Mouse (Mus musculus): ENCODE data around the gene Caap1. TPM values are rescaled to one million over a fixed set of nuclear protein-coding genes. Genes with fewer than 3 reads are reported as not detected.
A peak's percentile ranks its signal among the peaks of the same experiment; 100 is the strongest.

Gene Caap1
- polyA plus RNA-seq, 1 experiment from 2014 or later: 13.9 TPM

GRCm38 (mm10) chr4:94572677-94573076 is 16.1 kb upstream of the Caap1 start:
- no peak overlapping the region for H3K4me3 ChIP-seq (ENCODE audit: low read length)
- H3K4me1 ChIP-seq (ENCODE audit: control insufficient read depth, insufficient read depth, low read depth, low read length): no peaks in the 10 kb centered on the region
- no peak for ATAC-seq
- H3K9ac ChIP-seq (ENCODE audit: low read depth, low read length): no peak overlapping the region
- WGBS: 95% methylated on average over 4 of the region's 4 CpGs
- H3K36me3 ChIP-seq (ENCODE audit: control insufficient read depth, insufficient read depth, low read length): peaks cover 15% of the 10 kb centered on the region; the same call in 1 of the 2 replicates
- H3K27ac ChIP-seq (ENCODE audit: low read depth, low read length): no peak overlapping the region
- H3K27me3 ChIP-seq (replicated peaks; ENCODE audit: control insufficient read depth, insufficient read depth, low read length): no peaks in the 10 kb centered on the region
- H3K9me3 ChIP-seq (ENCODE audit: control insufficient read depth, low read length): no peaks in the 10 kb centered on the region
- no peak overlapping the region for H3K4me2 ChIP-seq (ENCODE audit: low read length)

- no peaks in the 10 kb centered on the region for H3K9me3 ChIP-seq (ENCODE audit: control insufficient read depth, low read length)
- H3K9ac ChIP-seq (ENCODE audit: low read depth, low read length): no peak overlapping the region
- ATAC-seq: no peak
- no peak overlapping the region for H3K4me3 ChIP-seq (ENCODE audit: low read length)
- H3K4me2 ChIP-seq (ENCODE audit: low read length): no peak overlapping the region
- no peaks in the 10 kb centered on the region for H3K27me3 ChIP-seq (replicated peaks; ENCODE audit: control insufficient read depth, insufficient read depth, low read length)
- 0 out of 2 replicates have a peak, but pooled peaks cover 2% of the 10 kb centered on the region for H3K36me3 ChIP-seq (ENCODE audit: control insufficient read depth, insufficient read depth, low read length)
- H3K4me1 ChIP-seq (ENCODE audit: control insufficient read depth, insufficient read depth, low read depth, low read length): no peaks in the 10 kb centered on the region
- H3K27ac ChIP-seq (ENCODE audit: low read depth, low read length): no peak overlapping the region
These were observed 7.7 kb upstream of the Caap1 start for GRCm38 (mm10) chr4:94564297-94564696.

GRCm38 (mm10) chr4:94561954-94562648 is 5.5 kb upstream of the Caap1 start:
- H3K4me3 ChIP-seq (ENCODE audit: low read length): no peak overlapping the region
- ATAC-seq: no peak
- H3K4me2 ChIP-seq (ENCODE audit: low read length): no peak overlapping the region
- H3K27me3 ChIP-seq (replicated peaks; ENCODE audit: control insufficient read depth, insufficient read depth, low read length): no peaks in the 10 kb centered on the region
- WGBS: 72% methylated on average over 7 of the region's 7 CpGs
- H3K4me1 ChIP-seq (ENCODE audit: control insufficient read depth, insufficient read depth, low read depth, low read length): no peaks in the 10 kb centered on the region; the same call in 1 of the 2 replicates
- no peak overlapping the region for H3K9ac ChIP-seq (ENCODE audit: low read depth, low read length)
- no peaks in the 10 kb centered on the region for H3K36me3 ChIP-seq (ENCODE audit: control insufficient read depth, insufficient read depth, low read length)
- H3K9me3 ChIP-seq (ENCODE audit: control insufficient read depth, low read length): no peaks in the 10 kb centered on the region
- no peak overlapping the region for H3K27ac ChIP-seq (ENCODE audit: low read depth, low read length)

- no peaks in the 10 kb centered on the region for H3K9me3 ChIP-seq (ENCODE audit: control insufficient read depth, low read length)
- WGBS: 79% methylated on average over 1 of the region's 1 CpGs
These were observed 3.7 kb upstream of the Caap1 start for GRCm38 (mm10) chr4:94560316-94560715.

GRCm38 (mm10) chr4:94559266-94559665 is 2.7 kb upstream of the Caap1 start:
- WGBS: 24% methylated on average over 2 of the region's 2 CpGs
- Histone ChIP-seq H3K9ac (ENCODE audit: low read depth, low read length) (no peak overlapping the region), H3K27me3 (replicated peaks; ENCODE audit: control insufficient read depth, insufficient read depth, low read length) (no peaks in the 10 kb centered on the region), H3K27ac (ENCODE audit: low read depth, low read length) (no peak overlapping the region), H3K9me3 (ENCODE audit: control insufficient read depth, low read length) (no peaks in the 10 kb centered on the region), H3K4me1 (ENCODE audit: control insufficient read depth, insufficient read depth, low read depth, low read length) (peaks cover 9% of the 10 kb centered on the region), H3K4me2 (ENCODE audit: low read length) (no peak overlapping the region), H3K4me3 (ENCODE audit: low read length) (no peak overlapping the region), H3K36me3 (ENCODE audit: control insufficient read depth, insufficient read depth, low read length) (no peaks in the 10 kb centered on the region)
- ATAC-seq: no peak

More at GRCm38 (mm10) chr4:94560316-94560715, 3.7 kb upstream of the Caap1 start:
- Histone ChIP-seq H3K36me3 (ENCODE audit: control insufficient read depth, insufficient read depth, low read length) (no peaks in the 10 kb centered on the region), H3K9ac (ENCODE audit: low read depth, low read length) (no peak overlapping the region), H3K27me3 (replicated peaks; ENCODE audit: control insufficient read depth, insufficient read depth, low read length) (no peaks in the 10 kb centered on the region), H3K4me2 (ENCODE audit: low read length) (no peak overlapping the region), H3K27ac (ENCODE audit: low read depth, low read length) (no peak overlapping the region), H3K4me3 (ENCODE audit: low read length) (no peak overlapping the region), H3K4me1 (ENCODE audit: control insufficient read depth, insufficient read depth, low read depth, low read length) (peaks cover 5% of the 10 kb centered on the region)
- no peak for ATAC-seq

GRCm38 (mm10) chr4:94557145-94557544 is 549 bp upstream of the Caap1 start:
- Histone ChIP-seq H3K4me1 (ENCODE audit: control insufficient read depth, insufficient read depth, low read depth, low read length) (peaks cover 9% of the 10 kb centered on the region), H3K4me2 (ENCODE audit: low read length) (peak overlapping the region; percentile 35), H3K27me3 (replicated peaks; ENCODE audit: control insufficient read depth, insufficient read depth, low read length) (no peaks in the 10 kb centered on the region), H3K9ac (ENCODE audit: low read depth, low read length) (no peak overlapping the region), H3K9me3 (ENCODE audit: control insufficient read depth, low read length) (no peaks in the 10 kb centered on the region), H3K27ac (ENCODE audit: low read depth, low read length) (no peak overlapping the region), H3K36me3 (ENCODE audit: control insufficient read depth, insufficient read depth, low read length) (no peaks in the 10 kb centered on the region), H3K4me3 (ENCODE audit: low read length) (no peak overlapping the region; the same call in 1 of the 2 replicates)
- WGBS: 73% methylated on average over 7 of the region's 7 CpGs
- no peak for ATAC-seq

- 93% methylated on average over 5 of the region's 5 CpGs for WGBS
- no peak overlapping the region; the same call in 1 of the 2 replicates for H3K4me2 ChIP-seq (ENCODE audit: low read length)
- no peak overlapping the region for H3K4me3 ChIP-seq (ENCODE audit: low read length)
- H3K9me3 ChIP-seq (ENCODE audit: control insufficient read depth, low read length): no peaks in the 10 kb centered on the region
- no peak for ATAC-seq
- no peaks in the 10 kb centered on the region for H3K36me3 ChIP-seq (ENCODE audit: control insufficient read depth, insufficient read depth, low read length)
- no peak overlapping the region for H3K27ac ChIP-seq (ENCODE audit: low read depth, low read length)
- H3K9ac ChIP-seq (ENCODE audit: low read depth, low read length): no peak overlapping the region
- peaks cover 9% of the 10 kb centered on the region for H3K4me1 ChIP-seq (ENCODE audit: control insufficient read depth, insufficient read depth, low read depth, low read length)
- no peaks in the 10 kb centered on the region for H3K27me3 ChIP-seq (replicated peaks; ENCODE audit: control insufficient read depth, insufficient read depth, low read length)
These were observed 1.6 kb downstream of the Caap1 start for GRCm38 (mm10) chr4:94554955-94555494.

- H3K4me1 ChIP-seq (ENCODE audit: control insufficient read depth, insufficient read depth, low read depth, low read length): no peaks in the 10 kb centered on the region
- no peak overlapping the region for H3K27ac ChIP-seq (ENCODE audit: low read depth, low read length)
- WGBS: 49% methylated on average over 7 of the region's 7 CpGs
- no peaks in the 10 kb centered on the region for H3K9me3 ChIP-seq (ENCODE audit: control insufficient read depth, low read length)
- no peak overlapping the region for H3K4me3 ChIP-seq (ENCODE audit: low read length)
- peaks cover 10% of the 10 kb centered on the region for H3K36me3 ChIP-seq (ENCODE audit: control insufficient read depth, insufficient read depth, low read length)
- H3K9ac ChIP-seq (ENCODE audit: low read depth, low read length): no peak overlapping the region
- no peak for ATAC-seq
- H3K4me2 ChIP-seq (ENCODE audit: low read length): no peak overlapping the region
- H3K27me3 ChIP-seq (replicated peaks; ENCODE audit: control insufficient read depth, insufficient read depth, low read length): no peaks in the 10 kb centered on the region
These were observed 12.3 kb downstream of the Caap1 start for GRCm38 (mm10) chr4:94544321-94544720.

- no peak for ATAC-seq
- Histone ChIP-seq H3K27ac (ENCODE audit: low read depth, low read length) (no peak overlapping the region), H3K4me2 (ENCODE audit: low read length) (no peak overlapping the region), H3K9ac (ENCODE audit: low read depth, low read length) (no peak overlapping the region), H3K27me3 (replicated peaks; ENCODE audit: control insufficient read depth, insufficient read depth, low read length) (no peaks in the 10 kb centered on the region), H3K4me1 (ENCODE audit: control insufficient read depth, insufficient read depth, low read depth, low read length) (no peaks in the 10 kb centered on the region), H3K9me3 (ENCODE audit: control insufficient read depth, low read length) (no peaks in the 10 kb centered on the region), H3K36me3 (ENCODE audit: control insufficient read depth, insufficient read depth, low read length) (peaks cover 14% of the 10 kb centered on the region), H3K4me3 (ENCODE audit: low read length) (no peak overlapping the region)
- 93% methylated on average over 4 of the region's 4 CpGs for WGBS
These were observed 13.6 kb downstream of the Caap1 start for GRCm38 (mm10) chr4:94543041-94543440.

Measured in hindbrain, embryonic 16.5 days (tissue).